Comparison of ENCODE assay signal across 30 mouse cellular contexts in the genomic region with DNA sequence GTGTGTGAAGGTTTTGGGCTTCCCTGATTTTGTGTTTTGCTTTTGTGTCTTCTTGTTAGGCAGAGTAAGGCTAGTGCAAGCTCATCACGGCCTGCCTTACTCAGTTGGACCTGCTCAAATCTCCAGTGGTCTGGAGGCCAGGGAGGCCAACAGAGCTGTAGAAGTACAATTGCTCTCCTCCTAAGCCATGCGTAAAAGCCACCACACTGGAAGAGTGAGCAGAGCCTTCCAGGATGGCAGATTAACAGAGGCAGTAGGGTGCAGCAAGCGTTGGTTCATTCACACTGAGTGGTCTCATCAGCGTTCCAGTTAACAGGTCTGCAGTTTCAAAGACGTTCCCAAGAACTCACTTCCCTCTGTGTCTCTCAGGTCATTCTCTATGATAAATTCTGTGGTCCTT. TPM values are rescaled to one million over a fixed set of nuclear protein-coding genes. Genes with fewer than 3 reads are reported as not detected.
"Had no signal": no experiment of that assay in that cellular context is flagged by ENCODE, and none has a peak within 500 bp of the region (broad histone marks: within the 10 kb centered on the region; RNA-seq: fewer than 3 reads in every experiment).

No protein-coding gene starts in this region.

- H3K36me3 ChIP-seq: heart, embryonic 13.5 days; heart, embryonic 15.5 days; hindbrain, embryonic 13.5 days; hindbrain, embryonic 15.5 days; limb, embryonic 10.5 days; limb, embryonic 12.5 days; liver, embryonic 13.5 days; liver, embryonic 15.5 days had no signal

- H3K4me2 ChIP-seq: heart, embryonic 11.5 days; heart, embryonic 13.5 days; heart, embryonic 15.5 days; hindbrain, embryonic 13.5 days; hindbrain, embryonic 15.5 days; limb, embryonic 12.5 days; liver, embryonic 11.5 days; liver, embryonic 13.5 days; liver, embryonic 15.5 days had no signal

- H3K27ac ChIP-seq: heart, embryonic 13.5 days; heart, embryonic 15.5 days; hindbrain, embryonic 13.5 days; hindbrain, embryonic 15.5 days; hindbrain, postnatal 0 days; limb, embryonic 10.5 days; limb, embryonic 12.5 days; liver, embryonic 13.5 days; liver, embryonic 15.5 days had no signal

- DNase-seq: gastrocnemius, postnatal 14 days; gastrocnemius, postnatal 36 days; heart, adult 18-20 months; heart, postnatal 14 days; heart, postnatal 36 days; kidney, adult 11 months; kidney, adult 9 months; kidney, postnatal 36 days; layer of hippocampus, adult 9-11 months; layer of hippocampus, postnatal 36 days; liver; liver, embryonic 13.5 days; liver, postnatal 0 days had no signal

- H3K4me1 ChIP-seq: heart, embryonic 13.5 days; heart, embryonic 15.5 days; hindbrain, embryonic 15.5 days; liver, embryonic 13.5 days; liver, embryonic 15.5 days had no signal

- H3K9ac ChIP-seq: heart, embryonic 13.5 days; heart, embryonic 15.5 days; hindbrain, embryonic 13.5 days; hindbrain, embryonic 15.5 days; limb, embryonic 12.5 days; liver, embryonic 13.5 days; liver, embryonic 15.5 days; liver, postnatal 0 days had no signal

- H3K4me3 ChIP-seq: heart, embryonic 13.5 days; heart, embryonic 15.5 days; hindbrain, embryonic 13.5 days; hindbrain, embryonic 15.5 days; limb, embryonic 10.5 days; limb, embryonic 12.5 days; liver, embryonic 13.5 days; liver, embryonic 15.5 days had no signal

- H3K27me3 ChIP-seq: heart, embryonic 13.5 days; heart, embryonic 15.5 days; hindbrain, embryonic 13.5 days; hindbrain, embryonic 15.5 days; limb, embryonic 12.5 days; liver, embryonic 13.5 days; liver, embryonic 15.5 days had no signal

- H3K9me3 ChIP-seq: heart, embryonic 13.5 days; heart, embryonic 15.5 days; hindbrain, embryonic 13.5 days; hindbrain, embryonic 15.5 days; limb, embryonic 10.5 days; limb, embryonic 12.5 days; liver, embryonic 13.5 days; liver, embryonic 15.5 days had no signal

- ATAC-seq: hindbrain, postnatal 0 days; intestine, embryonic 16.5 days; liver, postnatal 0 days had no signal

RNA-seq across cellular contexts. Expression of gene Trim42, which starts 51.1 kb away (rescaled TPM):
- polyA plus RNA-seq: frontal cortex, adult 2 months; heart, embryonic 11.5 days; heart, embryonic 13.5 days; heart, embryonic 15.5 days; heart, postnatal 0 days; hindbrain, embryonic 11.5 days; hindbrain, embryonic 13.5 days; hindbrain, embryonic 15.5 days; hindbrain, postnatal 0 days; intestine, embryonic 14.5 days; intestine, embryonic 16.5 days; large intestine, adult 2 months; limb, embryonic 10.5 days; limb, embryonic 12.5 days; limb, embryonic 14.5 days; liver, embryonic 11.5 days; liver, embryonic 13.5 days; liver, embryonic 15.5 days; liver, postnatal 0 days had no signal
